Mouse (Mus musculus) ES-Bruce4 (cell line): ENCODE measurements around the gene Otop2. TPM values are rescaled to one million over a fixed set of nuclear protein-coding genes. Genes with fewer than 3 reads are reported as not detected.

Experiments
- H3K27ac ChIP-seq: 2 replicates; pipeline ENCODE4 v1.5.1; 2012; ENCODE audit warnings: low read length, inconsistent platforms; ENCODE audit not compliant: insufficient read depth
- H3K27me3 ChIP-seq: 2 replicates; pipeline ENCODE4 v1.6.1; 2012; ENCODE audit warnings: mild to moderate bottlenecking, low read length, inconsistent platforms; ENCODE audit not compliant: control insufficient read depth, poor library complexity, insufficient read depth, severe bottlenecking
- H3K36me3 ChIP-seq: 2 replicates; pipeline ENCODE4 v1.6.1; 2012; ENCODE audit warnings: inconsistent platforms, mild to moderate bottlenecking, low read length, moderate library complexity; ENCODE audit not compliant: control insufficient read depth, poor library complexity, insufficient read depth, severe bottlenecking
- H3K4me1 ChIP-seq: one replicate; pipeline ENCODE4 v1.8.1; 2011; ENCODE audit warnings: low read length; ENCODE audit not compliant: control insufficient read depth, insufficient read depth
- H3K4me3 ChIP-seq: 2 replicates; pipeline ENCODE4 v1.5.1; 2011; ENCODE audit warnings: low read depth, mild to moderate bottlenecking, low read length
- H3K9ac ChIP-seq: 2 replicates; pipeline ENCODE4 v1.6.1; 2012; ENCODE audit warnings: low read depth, mild to moderate bottlenecking, inconsistent platforms; ENCODE audit not compliant: poor library complexity, severe bottlenecking
- H3K9me3 ChIP-seq: replicated peaks from 2 replicates; pipeline ENCODE4 v1.6.1; 2012; ENCODE audit warnings: mild to moderate bottlenecking, low read length, inconsistent platforms; ENCODE audit not compliant: control insufficient read depth, poor library complexity, insufficient read depth, severe bottlenecking
- CTCF ChIP-seq: IDR thresholded peaks from one replicate; pipeline ENCODE4 v1.8.1; 2011; ENCODE audit warnings: low read depth, low read length
- EP300 ChIP-seq: IDR thresholded peaks from 2 replicates; pipeline ENCODE4 v1.6.1; 2011; ENCODE audit warnings: low read depth, low read length; ENCODE audit not compliant: insufficient read depth
- POLR2A ChIP-seq: IDR thresholded peaks from one replicate; pipeline ENCODE4 v1.8.1; 2011; ENCODE audit warnings: low read length; ENCODE audit not compliant: insufficient read depth
- polyA plus RNA-seq: library from polyadenylated mRNA; stranded (reverse); fragments of >200 nt; gene quantifications from 2 replicates; pipeline ENCODE4 v1.2.4, GENCODE M21; 2011; ENCODE audit warnings: low read depth; ENCODE audit not compliant: missing spikeins, insufficient read depth, insufficient read length

Otop2 gene
- polyA plus RNA-seq, 1 experiment: not detected

GRCm38 (mm10) chr11:115279726-115280125 is 27.2 kb upstream of the Otop2 start:
- no peaks in the 10 kb centered on the region for H3K36me3 ChIP-seq
- H3K9ac ChIP-seq: no peak overlapping the region
- H3K4me3 ChIP-seq: no peak overlapping the region
- no peaks in the 10 kb centered on the region for H3K9me3 ChIP-seq
- H3K27ac ChIP-seq: no peak overlapping the region
- TF ChIP-seq POLR2A (no peak), CTCF (no peak), EP300 (no peak)
- H3K27me3 ChIP-seq: no peaks in the 10 kb centered on the region
- H3K4me1 ChIP-seq: peaks cover 5% of the 10 kb centered on the region

GRCm38 (mm10) chr11:115282295-115282694 is 24.7 kb upstream of the Otop2 start:
- Histone ChIP-seq H3K36me3 (no peaks in the 10 kb centered on the region), H3K27ac (no peak overlapping the region), H3K4me3 (no peak overlapping the region), H3K9me3 (no peaks in the 10 kb centered on the region), H3K9ac (no peak overlapping the region), H3K27me3 (no peaks in the 10 kb centered on the region), H3K4me1 (peaks cover 2% of the 10 kb centered on the region)
- TF ChIP-seq POLR2A: no peak
- no peak for TF ChIP-seq EP300
- no peak for TF ChIP-seq CTCF

GRCm38 (mm10) chr11:115282723-115283485 is 24.1 kb upstream of the Otop2 start:
- Histone ChIP-seq H3K4me3 (no peak overlapping the region), H3K27ac (no peak overlapping the region), H3K9ac (no peak overlapping the region), H3K27me3 (no peaks in the 10 kb centered on the region), H3K36me3 (no peaks in the 10 kb centered on the region), H3K9me3 (no peaks in the 10 kb centered on the region), H3K4me1 (peaks cover 2% of the 10 kb centered on the region)
- TF ChIP-seq POLR2A (no peak), CTCF (no peak), EP300 (no peak)

- Histone ChIP-seq H3K36me3 (no peaks in the 10 kb centered on the region), H3K27ac (no peak overlapping the region)
- TF ChIP-seq CTCF (no peak), POLR2A (no peak), EP300 (no peak)
These were observed 23.5 kb upstream of the Otop2 start for GRCm38 (mm10) chr11:115283486-115283765.

GRCm38 (mm10) chr11:115283891-115284620 is 22.9 kb upstream of the Otop2 start:
- Histone ChIP-seq H3K4me1 (peaks cover 2% of the 10 kb centered on the region), H3K27me3 (no peaks in the 10 kb centered on the region), H3K4me3 (no peak overlapping the region), H3K9ac (no peak overlapping the region), H3K36me3 (no peaks in the 10 kb centered on the region), H3K9me3 (no peaks in the 10 kb centered on the region), H3K27ac (no peak overlapping the region)
- TF ChIP-seq CTCF (no peak), EP300 (no peak), POLR2A (no peak)

More at GRCm38 (mm10) chr11:115283486-115283765, 23.5 kb upstream of the Otop2 start:
- Histone ChIP-seq H3K4me3 (no peak overlapping the region), H3K9ac (no peak overlapping the region), H3K27me3 (no peaks in the 10 kb centered on the region), H3K4me1 (peaks cover 2% of the 10 kb centered on the region), H3K9me3 (no peaks in the 10 kb centered on the region)

GRCm38 (mm10) chr11:115285282-115285681 is 21.7 kb upstream of the Otop2 start:
- no peaks in the 10 kb centered on the region for H3K9me3 ChIP-seq
- H3K27me3 ChIP-seq: no peaks in the 10 kb centered on the region
- H3K4me3 ChIP-seq: no peak overlapping the region
- no peak for TF ChIP-seq CTCF
- H3K27ac ChIP-seq: no peak overlapping the region
- no peaks in the 10 kb centered on the region for H3K36me3 ChIP-seq
- no peak overlapping the region for H3K9ac ChIP-seq
- peaks cover 2% of the 10 kb centered on the region for H3K4me1 ChIP-seq
